Mouse (Mus musculus) fat pad, adult 2 months (tissue): ENCODE measurements around the gene Selenok.

ENCODE experiments used
- DNase-seq: peaks from one replicate; pipeline ENCODE4 v3.0.0-alpha.2; 2011; ENCODE audit warnings: low read depth, low spot score; ENCODE audit errors: extremely low read depth

The Selenok gene

DNA sequence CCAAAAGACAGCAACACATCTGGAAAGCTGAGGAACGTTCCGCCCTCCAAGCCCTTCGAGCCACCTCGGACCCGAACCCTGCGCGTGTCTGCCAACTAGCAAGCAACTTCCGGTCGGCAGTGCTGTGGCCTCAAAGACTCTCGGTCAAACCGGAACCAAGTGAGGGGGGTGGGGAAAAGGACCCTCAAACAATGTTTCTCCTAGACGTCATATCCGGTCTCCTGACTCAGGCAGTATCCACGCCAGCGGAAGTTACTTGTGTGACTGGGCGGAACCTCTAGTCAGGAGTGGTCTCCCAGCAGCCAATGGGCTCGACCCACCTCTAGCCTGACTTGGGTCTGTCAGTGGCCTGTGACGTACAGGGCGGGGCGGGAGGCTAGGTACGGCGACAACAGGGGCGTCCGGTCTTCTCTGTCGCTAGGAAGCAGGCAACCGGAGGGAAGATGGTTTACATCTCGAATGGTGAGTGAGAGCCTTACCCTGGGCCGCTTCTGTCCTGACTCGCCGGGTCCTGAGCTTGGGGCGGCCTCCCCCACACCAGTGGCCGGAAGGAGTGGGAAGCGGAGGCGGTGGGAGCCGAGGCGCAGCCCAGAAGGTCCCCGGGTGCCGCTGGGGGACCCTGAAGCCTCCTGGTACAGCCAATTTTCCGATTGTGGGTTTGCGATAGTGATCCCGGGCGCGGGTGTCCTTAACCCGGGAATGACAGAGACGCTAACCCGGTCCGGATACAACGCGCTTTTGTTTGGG is at the start of gene Selenok:
TSS of gene Selenok (plus strand) at position 234 of the 747 bp plus-strand sequence.
- peak; percentile 85 for DNase-seq

GRCm38 (mm10) chr14:29928966-29929365 is 39.1 kb upstream of the Selenok start:
- no peak for DNase-seq

DNA sequence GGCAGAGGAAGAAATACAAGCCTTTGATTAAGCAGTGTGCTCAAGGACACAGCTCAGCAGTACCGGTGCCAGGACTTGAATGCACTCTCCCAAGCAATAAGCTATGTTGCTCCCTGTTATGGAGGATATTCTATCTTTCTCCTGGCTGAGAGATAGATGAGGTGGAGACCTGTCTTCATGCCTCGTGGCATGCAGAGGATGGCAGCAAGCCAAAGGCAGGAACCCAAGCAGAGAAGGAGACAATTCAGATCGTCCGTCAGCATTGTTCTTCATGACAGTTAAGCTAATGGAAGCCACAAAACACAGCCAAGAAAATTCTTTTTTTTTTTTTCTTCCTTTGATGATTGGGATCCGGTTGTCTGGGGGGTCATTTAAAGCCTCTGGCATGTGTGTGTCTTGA is 32.6 kb upstream of the Selenok start:
- no peak for DNase-seq

DNA sequence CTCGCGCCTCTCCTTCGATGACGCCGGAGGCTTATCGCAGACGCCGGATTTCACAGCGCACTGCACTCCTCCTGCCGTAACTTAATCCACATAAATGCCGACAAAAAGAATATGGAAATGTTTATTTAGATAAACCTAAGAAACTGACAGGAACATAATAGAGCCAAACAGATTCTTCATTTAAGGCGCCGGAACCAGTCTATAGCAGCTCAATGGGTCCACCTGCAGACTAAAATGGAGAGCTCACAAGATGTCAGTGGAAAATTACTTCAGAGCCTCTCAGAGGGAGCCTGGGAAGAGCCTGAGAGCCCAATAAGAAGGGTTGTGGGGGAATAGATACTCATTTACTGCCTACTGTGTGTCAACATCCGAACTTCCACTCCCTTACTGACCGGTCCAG is 30.6 kb upstream of the Selenok start:
- DNase-seq: no peak

DNA sequence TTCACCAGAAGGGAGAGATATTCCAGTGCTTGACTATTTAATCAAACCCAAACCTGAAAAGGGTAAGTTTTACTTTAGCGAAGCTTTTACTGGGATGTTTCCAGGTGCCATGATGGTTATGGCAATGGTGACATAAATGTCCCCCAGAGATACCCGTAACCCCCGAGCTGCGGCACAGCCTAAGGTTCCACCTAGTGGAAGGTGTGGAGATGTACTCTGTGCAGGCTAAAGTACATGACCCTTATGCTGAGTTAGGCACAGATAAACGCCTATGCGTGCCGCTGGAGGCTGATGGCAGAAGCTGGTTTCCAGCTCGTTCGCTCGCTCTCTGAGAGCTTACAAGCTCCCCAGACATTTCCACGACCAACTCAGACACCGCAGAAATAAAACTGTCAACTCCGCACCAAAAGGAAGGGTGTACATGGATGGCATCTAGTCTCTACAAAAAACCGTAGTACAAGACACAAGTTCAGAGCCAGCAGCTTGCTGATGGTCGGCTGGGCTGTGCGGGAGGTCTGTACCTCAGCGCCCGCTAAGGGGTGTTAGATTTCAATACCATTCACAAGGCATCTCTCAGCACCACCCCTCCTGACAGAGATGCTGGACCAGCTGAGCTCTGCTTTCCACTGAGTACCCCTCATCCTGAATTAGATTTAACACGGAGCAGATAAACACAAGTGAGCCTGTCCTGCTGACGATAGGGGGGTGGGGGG is 28.4 kb upstream of the Selenok start:
- DNase-seq: no peak

DNA sequence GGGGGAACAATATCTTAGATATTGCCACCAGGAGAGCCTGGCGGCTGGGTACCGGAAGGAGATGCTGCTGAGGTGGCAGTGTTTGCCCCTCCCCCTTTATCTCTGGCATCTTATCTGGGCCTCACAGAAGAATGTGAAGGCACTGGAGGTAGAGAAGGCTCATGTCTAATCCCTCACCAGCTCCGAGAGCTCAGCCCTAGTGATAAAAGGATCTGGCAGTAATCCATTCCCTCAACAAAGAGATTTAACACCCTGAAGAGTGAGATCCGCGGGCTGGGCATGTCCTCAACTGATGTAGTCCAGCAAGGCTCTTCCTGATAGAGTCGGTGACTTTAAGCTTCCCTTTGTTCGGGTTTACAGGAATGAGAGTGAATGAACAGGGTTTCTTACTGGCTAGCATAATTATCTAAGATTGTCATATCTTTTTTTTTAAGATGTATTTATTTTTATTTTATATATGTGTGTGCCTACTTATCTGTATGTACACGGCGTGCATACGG is 27.7 kb upstream of the Selenok start:
- DNase-seq: no peak

- DNase-seq: no peak
Observed at GRCm38 (mm10) chr14:29940877-29941276, 27.2 kb upstream of the Selenok start.

GRCm38 (mm10) chr14:29946761-29947309 is 21.3 kb upstream of the Selenok start:
- DNase-seq: no peak

GRCm38 (mm10) chr14:29950805-29951204 is 17.3 kb upstream of the Selenok start:
- no peak for DNase-seq

DNA sequence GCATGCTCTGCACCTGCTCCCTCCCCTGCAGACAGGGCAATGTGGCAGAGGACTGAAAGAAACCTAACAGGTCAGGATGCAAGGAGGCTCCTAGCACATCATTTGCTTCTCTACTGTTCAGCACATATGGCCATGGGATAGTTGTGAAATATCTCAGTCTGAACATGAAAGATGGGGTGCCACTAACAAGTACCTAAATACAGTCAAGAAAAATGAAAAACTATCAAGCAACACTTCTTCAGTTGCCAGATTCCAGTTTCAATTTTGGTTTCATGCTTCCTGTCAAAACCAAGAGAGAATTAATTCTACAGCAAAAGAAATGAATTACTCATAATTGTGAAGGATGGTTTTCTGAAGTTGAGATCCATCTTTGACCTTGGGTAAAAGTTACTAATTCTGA is 10.7 kb upstream of the Selenok start:
- DNase-seq: no peak

- DNase-seq: no peak
Observed at GRCm38 (mm10) chr14:29967611-29968010, 497 bp upstream of the Selenok start.

DNA sequence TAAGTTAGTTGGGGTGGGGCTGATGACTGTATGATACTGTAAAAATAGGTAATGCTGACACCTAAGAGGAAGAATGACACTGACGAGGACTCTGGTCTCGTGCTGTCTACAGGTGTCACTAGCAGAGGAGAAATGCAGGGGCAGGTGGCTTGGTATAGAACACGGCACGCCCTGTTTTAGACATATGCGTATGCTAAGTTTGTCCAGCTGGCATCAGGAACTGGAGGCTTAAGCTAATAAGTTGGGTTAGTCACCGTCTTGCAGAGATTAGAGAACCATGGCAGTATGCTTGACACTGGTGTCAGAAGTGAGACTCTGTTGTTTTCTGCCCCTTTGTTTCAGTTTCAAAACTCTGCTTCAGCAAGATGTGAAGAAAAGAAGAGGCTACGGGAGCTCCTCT is 3.3 kb downstream of the Selenok start:
- DNase-seq: no peak

- DNase-seq: no peak
Observed at GRCm38 (mm10) chr14:29971993-29972392, 3.9 kb downstream of the Selenok start.

GRCm38 (mm10) chr14:29976927-29977326 is 8.8 kb downstream of the Selenok start:
- no peak for DNase-seq

DNA sequence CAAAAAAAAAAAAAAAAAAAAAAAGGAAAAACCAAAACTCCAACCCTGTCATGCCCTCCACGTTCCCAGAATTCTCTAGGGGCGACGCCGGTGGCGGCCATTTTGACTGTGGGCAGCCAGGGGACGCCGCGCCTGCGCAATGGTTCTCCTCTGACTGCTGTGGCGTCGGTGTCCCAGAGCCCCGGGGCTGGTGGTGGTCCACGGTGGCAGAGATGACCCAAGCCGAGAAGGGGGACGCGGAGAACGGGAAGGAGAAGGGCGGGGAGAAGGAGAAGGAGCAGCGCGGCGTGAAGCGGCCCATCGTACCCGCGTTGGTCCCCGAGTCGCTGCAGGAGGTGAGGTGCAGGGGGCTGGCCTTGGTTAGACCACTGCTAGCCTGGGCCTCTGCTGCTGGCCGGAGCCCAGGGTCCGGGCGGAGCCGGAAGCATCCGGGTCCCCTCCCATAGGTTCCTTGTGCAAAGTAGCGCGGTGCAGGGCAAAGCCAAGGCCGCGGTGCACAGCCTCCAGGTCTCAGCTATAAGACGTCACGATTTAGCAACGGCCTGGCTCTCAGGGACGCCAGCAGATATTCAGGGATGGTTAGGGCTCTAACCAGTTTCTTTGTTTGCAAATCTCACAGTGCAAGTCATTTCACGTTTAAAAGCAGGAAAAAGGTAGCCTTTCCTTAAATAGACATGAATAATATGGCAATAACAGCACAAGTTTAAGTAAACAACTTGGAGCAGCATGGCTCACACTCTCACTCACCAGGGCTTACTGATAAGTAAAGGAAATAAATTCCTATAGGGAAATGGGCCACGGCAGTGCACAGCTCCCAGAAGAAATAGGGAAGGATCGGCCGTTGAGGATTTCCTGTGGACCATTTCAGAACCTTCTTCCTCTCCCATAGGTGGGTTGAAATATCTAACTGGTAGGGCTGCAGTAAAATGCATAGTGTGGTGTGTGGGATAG is 10.4 kb downstream of the Selenok start, which contains the start of gene Actr8:
TSS of gene Actr8 (plus strand) at position 84 of the 951 bp plus-strand sequence.
- no peak for DNase-seq

- DNase-seq: no peak
Observed at GRCm38 (mm10) chr14:29980447-29981205, 12.5 kb downstream of the Selenok start.

DNA sequence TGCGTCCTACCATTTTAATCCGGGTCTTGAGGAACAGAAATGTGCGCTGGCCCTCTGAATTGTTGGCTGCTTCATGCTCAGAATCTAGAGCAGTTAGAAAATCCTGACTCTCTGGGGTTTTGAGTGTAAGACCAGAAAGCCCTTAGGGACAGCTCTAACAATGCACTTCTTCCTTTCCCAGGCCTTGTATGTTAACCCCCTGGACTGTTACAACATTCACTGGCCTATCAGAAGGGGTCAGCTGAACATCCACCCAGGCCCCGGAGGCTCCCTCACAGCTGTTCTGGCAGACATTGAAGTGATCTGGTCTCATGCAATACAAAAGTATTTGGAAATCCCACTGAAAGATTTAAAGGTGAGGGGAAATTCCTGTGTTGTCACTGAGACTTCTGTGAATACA is 18.0 kb downstream of the Selenok start:
- DNase-seq: no peak

- peak; percentile 36 for DNase-seq
Observed at GRCm38 (mm10) chr14:29987276-29987675, 19.2 kb downstream of the Selenok start.

DNA sequence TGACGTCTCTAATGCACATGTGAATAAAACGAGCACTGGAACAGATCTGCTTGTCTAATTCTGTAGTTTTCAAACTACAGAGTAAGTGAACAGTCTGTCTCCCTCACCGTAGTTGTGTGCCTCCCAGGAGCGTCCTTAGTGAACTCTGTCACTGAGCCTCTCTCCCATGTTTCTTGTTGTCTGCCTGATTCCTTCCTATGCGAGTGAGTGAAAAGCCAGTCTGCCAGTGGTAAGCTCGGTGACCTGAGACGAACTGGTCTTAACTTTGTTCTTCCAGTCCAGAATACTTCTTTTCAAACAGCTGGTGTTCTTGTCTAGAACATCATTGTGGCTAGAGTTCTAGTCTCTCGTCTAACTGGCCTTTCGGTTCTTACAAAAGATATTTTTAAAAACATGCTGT is 19.6 kb downstream of the Selenok start:
- no peak for DNase-seq

DNA sequence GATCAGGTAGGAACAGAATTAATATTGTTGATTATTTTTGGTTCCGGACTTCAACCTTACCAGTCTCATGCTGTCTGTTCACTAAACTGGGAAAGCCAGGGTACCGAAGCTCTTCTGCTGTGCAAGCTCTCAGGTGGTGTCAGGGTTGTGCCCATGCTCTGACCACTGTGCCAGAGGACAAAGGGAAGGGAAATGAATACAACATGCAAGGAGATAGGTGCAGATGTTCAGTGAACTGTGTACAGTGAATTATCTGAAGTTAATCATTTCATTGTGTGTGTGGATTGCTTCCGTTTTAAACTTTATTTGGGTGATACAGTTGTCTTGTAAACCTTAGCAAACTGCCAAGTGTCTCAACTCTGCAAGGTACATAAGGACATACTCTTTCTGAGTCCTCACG is 20.2 kb downstream of the Selenok start:
- no peak for DNase-seq
